Mouse (Mus musculus) spleen, adult 2 months (tissue): Measurements from ENCODE around the gene Gadd45gip1. TPM values are rescaled to one million over a fixed set of nuclear protein-coding genes. Genes with fewer than 3 reads are reported as not detected.

ENCODE experiments used
- DNase-seq, 2 experiments: peaks; one replicate each; pipeline versions ENCODE4 v3.0.0 to v3.0.0-alpha.2; 2012 to 2021; ENCODE audit warnings: low spot score in 2 of 2, low read depth in 1 of 2
- H3K27ac ChIP-seq: fragments of 200-500 bp; 2 replicates; pipeline ENCODE4 v1.5.1; 2012; ENCODE audit warnings: low read length, inconsistent platforms; ENCODE audit not compliant: insufficient read depth
- H3K27me3 ChIP-seq: fragments of 200-500 bp; 2 replicates; pipeline ENCODE4 v1.6.1; 2012; ENCODE audit warnings: mild to moderate bottlenecking, moderate library complexity, low read length, inconsistent platforms; ENCODE audit not compliant: control insufficient read depth, insufficient read depth
- H3K36me3 ChIP-seq: fragments of 200-500 bp; 2 replicates; pipeline ENCODE4 v1.6.1; 2012; ENCODE audit warnings: mild to moderate bottlenecking, low read length, inconsistent platforms; ENCODE audit not compliant: control insufficient read depth, insufficient read depth
- H3K4me1 ChIP-seq: fragments of 200-500 bp; 2 replicates; pipeline ENCODE4 v1.6.1; 2011; ENCODE audit warnings: inconsistent platforms; ENCODE audit not compliant: control insufficient read depth, insufficient read depth, insufficient read length
- H3K4me3 ChIP-seq: fragments of 200-500 bp; 2 replicates; pipeline ENCODE4 v1.5.1; 2011; ENCODE audit warnings: mild to moderate bottlenecking, inconsistent platforms; ENCODE audit not compliant: insufficient read depth, insufficient read length; ENCODE audit errors: extremely low read depth
- CTCF ChIP-seq: fragments of 200-500 bp; IDR thresholded peaks from 2 replicates; pipeline ENCODE4 v1.5.1; 2011; ENCODE audit warnings: mild to moderate bottlenecking, inconsistent platforms; ENCODE audit not compliant: insufficient read depth, insufficient read length, insufficient replicate concordance; ENCODE audit errors: extremely low read depth
- POLR2A ChIP-seq: fragments of 200-500 bp; IDR thresholded peaks from 2 replicates; pipeline ENCODE4 v1.6.1; 2011; ENCODE audit warnings: low read depth, low read length, inconsistent platforms
- WGBS: fragments of 180-500 bp; shearing (Covaris S2); methylation state at CpG from one replicate; pipeline ENCODE4 v1.1.7; 2018; 5-methylcytosine and 5-hydroxymethylcytosine counted together
- polyA plus RNA-seq: library from polyadenylated mRNA; depleted of rRNA; stranded (reverse); fragments of >200 nt; gene quantifications from 2 replicates; pipeline ENCODE4 v1.2.3, GENCODE M21; 2012

The Gadd45gip1 gene
- polyA plus RNA-seq, 1 experiment: 20.3 TPM

DNA sequence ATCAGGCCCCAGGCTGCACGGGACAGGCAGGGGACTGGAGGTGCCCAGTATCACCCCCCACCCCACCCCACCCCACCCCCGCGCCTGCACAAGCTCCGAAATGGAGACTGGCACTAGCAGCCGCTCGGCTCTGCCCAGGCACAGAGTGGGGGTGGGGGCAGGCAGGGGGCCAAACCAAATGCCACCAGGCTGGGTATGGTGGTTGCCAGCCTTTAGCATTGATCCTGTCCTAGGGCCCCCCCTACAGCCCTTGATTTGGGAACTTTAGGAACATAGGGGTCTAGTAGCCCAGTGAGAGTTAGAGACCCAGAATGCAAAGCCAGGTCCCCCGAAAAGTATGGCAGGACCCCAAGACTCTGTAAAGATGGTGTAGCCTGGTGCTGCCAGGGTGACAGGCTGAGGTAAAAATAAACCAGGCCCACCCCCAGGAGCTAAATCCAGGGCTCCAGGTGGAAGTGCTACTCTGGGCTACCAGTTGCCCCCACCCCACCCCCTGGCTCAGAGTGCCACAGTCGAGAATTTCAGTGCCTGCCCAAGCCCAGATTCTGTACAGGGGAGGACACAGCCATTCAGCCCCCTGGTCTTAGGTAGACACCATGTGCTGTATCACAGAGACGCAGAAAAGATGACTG, 41.4 kb upstream of the Gadd45gip1 start:
- no peak for DNase-seq
- no peak overlapping the region for H3K27ac ChIP-seq
- H3K36me3 ChIP-seq: no peaks in the 10 kb centered on the region
- no peaks in the 10 kb centered on the region for H3K4me1 ChIP-seq
- no peak overlapping the region for H3K4me3 ChIP-seq
- 89% methylated on average over 9 of the region's 9 CpGs for WGBS
- peaks cover under 1% of the 10 kb centered on the region; the same call in 1 of the 2 replicates for H3K27me3 ChIP-seq
- TF ChIP-seq POLR2A: no peak
- no peak for TF ChIP-seq CTCF

DNA sequence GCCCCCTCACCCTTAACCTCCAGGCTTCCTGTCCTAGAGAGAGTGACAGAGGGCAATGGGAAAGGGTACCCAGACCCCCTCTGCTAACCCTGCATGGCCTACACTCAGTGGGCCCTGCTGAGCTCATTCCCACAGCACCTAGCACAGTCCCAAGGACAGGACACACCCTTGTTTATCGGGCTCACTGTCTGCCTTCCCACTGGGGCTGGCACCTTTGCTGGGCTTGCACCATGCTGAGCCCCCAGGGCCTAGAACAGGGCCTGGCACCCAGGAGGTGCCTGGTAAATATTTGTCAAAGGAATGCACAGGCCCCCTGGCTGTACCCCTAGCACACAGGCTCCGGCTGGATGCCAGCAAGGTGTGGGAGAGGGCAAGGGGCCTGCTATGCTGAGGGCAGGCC, 40.8 kb upstream of the Gadd45gip1 start:
- H3K27ac ChIP-seq: no peak overlapping the region
- DNase-seq: no peak

DNA sequence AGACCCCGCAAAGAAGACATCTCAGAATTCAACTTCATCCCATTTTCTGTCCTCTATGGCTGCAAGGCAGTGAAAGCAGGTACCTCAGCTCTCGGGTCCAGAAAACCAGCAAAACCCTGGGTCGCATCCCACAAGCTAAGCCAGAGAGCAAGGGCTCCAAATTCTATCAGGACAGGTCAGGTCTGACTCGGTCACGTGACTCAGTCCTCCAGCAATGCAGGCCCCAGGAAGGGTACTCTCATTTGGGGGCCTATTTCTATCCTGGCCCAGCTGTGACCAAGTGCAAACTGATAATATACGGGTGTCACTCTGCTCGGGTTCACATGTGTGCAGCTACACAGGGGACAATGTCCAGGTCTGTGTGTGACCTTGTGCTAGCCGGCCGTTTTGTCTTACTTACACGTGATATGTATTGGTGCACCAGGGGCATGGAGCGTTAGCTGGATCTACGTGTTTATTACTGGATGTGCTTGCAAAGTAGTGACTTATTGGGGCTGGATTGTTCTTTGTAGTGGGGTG, 38.8 kb upstream of the Gadd45gip1 start:
- Histone ChIP-seq H3K4me3 (no peak overlapping the region), H3K27ac (no peak overlapping the region), H3K27me3 (no peaks in the 10 kb centered on the region), H3K36me3 (no peaks in the 10 kb centered on the region), H3K4me1 (no peaks in the 10 kb centered on the region)
- DNase-seq: no peak
- no peak for TF ChIP-seq POLR2A
- no peak for TF ChIP-seq CTCF
- WGBS: 92% methylated on average over 12 of the region's 12 CpGs

More for the DNA sequence above, 40.8 kb upstream of the Gadd45gip1 start:
- Histone ChIP-seq H3K27me3 (no peaks in the 10 kb centered on the region), H3K4me3 (no peak overlapping the region), H3K4me1 (no peaks in the 10 kb centered on the region), H3K36me3 (no peaks in the 10 kb centered on the region)
- TF ChIP-seq POLR2A: no peak
- no peak for TF ChIP-seq CTCF
- 87% methylated on average over 2 of the region's 2 CpGs for WGBS

DNA sequence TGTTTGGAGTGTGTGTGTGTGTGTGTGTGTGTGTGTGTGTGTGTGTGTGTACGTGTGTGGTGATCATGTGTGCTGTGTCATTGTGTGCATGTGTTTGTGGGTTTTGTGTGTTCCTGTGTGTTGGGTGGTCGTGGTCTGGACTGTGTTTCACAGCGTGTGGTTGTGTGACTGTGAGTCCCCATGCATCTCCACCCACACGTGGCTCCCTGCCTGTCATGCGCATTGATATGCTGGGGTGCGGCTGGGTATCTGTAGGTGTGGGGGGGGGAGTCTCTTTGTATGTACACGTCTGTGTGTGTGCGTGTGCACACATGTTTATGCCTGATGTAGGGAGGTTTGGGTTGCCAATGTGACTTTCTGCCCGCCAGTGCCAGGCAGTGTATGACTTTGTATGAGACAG, 38.2 kb upstream of the Gadd45gip1 start:
- no peak for TF ChIP-seq POLR2A
- TF ChIP-seq CTCF: no peak
- no peak overlapping the region for H3K27ac ChIP-seq
- 90% methylated on average over 9 of the region's 9 CpGs for WGBS
- no peaks in the 10 kb centered on the region for H3K4me1 ChIP-seq
- H3K27me3 ChIP-seq: peaks cover 2% of the 10 kb centered on the region; the same call in 1 of the 2 replicates
- H3K36me3 ChIP-seq: no peaks in the 10 kb centered on the region
- DNase-seq: no peak
- no peak overlapping the region for H3K4me3 ChIP-seq

GRCm38 (mm10) chr8:84793791-84794485, 37.4 kb upstream of the Gadd45gip1 start:
- Histone ChIP-seq H3K27ac (no peak overlapping the region), H3K4me1 (no peaks in the 10 kb centered on the region), H3K4me3 (no peak overlapping the region), H3K27me3 (peaks cover 5% of the 10 kb centered on the region; the same call in 1 of the 2 replicates), H3K36me3 (no peaks in the 10 kb centered on the region)
- no peak for DNase-seq
- TF ChIP-seq CTCF (no peak), POLR2A (no peak)
- 75% methylated on average over 13 of the region's 13 CpGs for WGBS

- H3K4me3 ChIP-seq: no peak overlapping the region
- WGBS: 90% methylated on average over 7 of the region's 7 CpGs
- DNase-seq: no peak
- H3K36me3 ChIP-seq: no peaks in the 10 kb centered on the region
- H3K27ac ChIP-seq: no peak overlapping the region
- peaks cover 9% of the 10 kb centered on the region for H3K27me3 ChIP-seq
- TF ChIP-seq POLR2A (no peak), CTCF (no peak)
- peaks cover 2% of the 10 kb centered on the region; the same call in 1 of the 2 replicates for H3K4me1 ChIP-seq
Measured at GRCm38 (mm10) chr8:84794486-84794885, 36.8 kb upstream of the Gadd45gip1 start.
